Mouse (Mus musculus) retina, postnatal 7 days (tissue): ENCODE data around the gene Fxr1.
A peak's percentile ranks its signal among the peaks of the same experiment; 100 is the strongest.
"Not testable (repeated sequence)": the region's sequence is repeated elsewhere in the genome, so short reads cannot be mapped to it uniquely, and the experiment has no call there.

ENCODE experiments used
- DNase-seq: peaks from one replicate; pipeline ENCODE4 v3.0.0-alpha.2; 2012; ENCODE audit warnings: low read depth, low spot score

Fxr1 gene

DNA sequence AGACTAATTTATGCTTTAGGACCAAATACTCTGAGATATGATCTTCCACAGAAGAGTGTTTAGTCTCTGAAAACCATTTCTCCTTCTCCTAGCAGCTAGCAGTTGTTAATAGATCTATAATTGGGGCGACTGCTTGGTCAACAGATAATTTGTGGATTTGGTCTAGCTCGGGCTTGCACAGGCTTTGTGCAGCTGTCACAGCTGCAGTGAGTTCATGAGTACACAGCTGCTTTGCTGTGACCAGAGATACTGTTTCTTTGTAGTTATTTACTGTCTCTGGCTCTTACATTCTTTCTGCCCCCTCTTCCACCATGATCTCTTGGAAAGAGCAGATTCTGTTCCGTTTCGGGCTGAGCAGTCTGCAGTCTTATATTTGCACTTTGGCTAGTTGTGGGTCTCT is 22.2 kb downstream of the Fxr1 start:
- no peak for DNase-seq

DNA sequence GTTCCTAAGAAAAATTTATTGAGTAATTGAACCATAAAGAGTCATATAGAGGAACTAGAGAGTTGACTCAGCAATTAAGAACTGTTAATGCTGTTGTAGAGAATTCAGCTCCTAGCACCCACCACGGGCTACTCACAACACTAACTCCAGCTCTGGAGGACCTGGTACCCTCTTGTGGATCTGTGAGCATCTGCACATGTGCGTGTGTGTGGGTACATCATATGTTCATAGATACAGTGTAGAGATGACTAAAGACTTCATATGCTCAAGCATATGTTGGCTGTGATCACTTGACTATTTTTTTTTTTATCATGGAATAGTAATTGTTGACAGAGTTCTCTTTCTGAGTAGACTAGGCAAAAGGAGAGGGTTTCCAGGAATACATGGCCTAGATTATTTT is 42.6 kb downstream of the Fxr1 start:
- no peak for DNase-seq

DNA sequence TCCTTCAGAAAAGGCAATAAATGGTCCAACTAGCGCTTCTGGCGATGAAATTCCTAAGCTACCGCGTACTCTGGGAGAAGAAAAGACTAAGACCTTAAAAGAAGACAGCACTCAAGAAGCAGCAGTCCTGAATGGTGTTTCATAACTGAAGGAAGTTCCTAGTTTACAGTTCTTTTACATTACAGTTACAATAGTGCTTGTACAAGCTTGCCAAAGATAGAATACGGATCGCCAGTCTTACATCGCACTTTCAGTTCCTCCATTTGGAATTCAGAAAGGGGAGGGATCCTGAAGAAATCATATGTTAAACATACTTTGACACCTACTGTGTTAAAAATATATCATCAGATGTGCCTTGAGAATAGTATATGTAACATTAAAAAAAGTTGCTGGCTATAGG is 49.2 kb downstream of the Fxr1 start:
- DNase-seq, result not testable (repeated sequence)

DNA sequence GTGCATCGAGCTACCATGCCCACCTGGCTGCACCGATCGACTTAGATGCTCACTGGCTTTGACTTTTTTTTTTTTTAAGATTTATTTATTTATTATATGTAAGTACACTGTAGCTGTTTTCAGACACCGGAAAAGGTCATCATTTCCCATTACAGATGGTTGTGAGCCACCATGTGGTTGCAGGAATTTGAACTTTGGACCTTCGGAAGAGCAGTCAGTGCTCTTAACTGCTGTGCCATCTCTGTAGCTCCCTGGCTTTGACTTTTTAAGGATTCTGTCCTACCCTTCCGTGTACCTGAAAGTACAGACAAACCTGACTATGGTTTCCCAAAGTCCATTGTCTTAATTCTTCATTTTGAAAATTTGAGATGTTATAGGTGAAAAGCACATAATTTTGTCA is 53.0 kb downstream of the Fxr1 start:
- DNase-seq, result no peak

DNA sequence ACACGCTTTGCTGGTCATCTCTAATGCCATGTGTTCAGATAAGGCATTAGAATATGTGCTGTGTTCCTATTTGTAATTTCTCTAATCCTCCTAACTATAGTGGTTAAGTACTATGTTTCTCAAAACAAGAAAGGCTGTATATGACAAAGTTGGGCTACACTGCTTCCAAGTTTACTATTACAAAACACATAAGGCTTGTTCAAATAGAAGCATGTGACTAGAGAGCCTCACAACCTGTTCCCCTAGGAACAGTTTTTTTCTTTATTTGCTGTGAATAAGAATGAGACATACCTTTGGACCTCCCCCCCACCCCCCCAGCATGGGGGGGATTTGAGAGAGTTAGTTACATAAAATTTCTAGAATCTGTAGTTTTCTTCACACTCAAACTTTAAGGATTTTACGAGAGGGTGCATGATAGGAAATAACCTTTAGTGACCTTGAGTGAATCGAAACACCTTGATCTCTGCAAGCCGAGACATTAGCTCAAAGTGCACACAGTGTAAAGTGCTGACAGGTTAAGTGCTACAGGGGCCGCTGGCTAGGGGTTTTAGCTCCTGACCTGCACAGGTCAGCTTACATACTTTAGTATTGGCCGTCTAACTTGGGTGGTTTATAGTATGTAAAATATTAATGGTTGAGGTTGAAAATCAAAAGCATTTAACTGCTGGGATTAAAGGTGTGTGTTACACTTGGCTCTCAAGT is 56.5 kb downstream of the Fxr1 start:
- no peak for DNase-seq

DNA sequence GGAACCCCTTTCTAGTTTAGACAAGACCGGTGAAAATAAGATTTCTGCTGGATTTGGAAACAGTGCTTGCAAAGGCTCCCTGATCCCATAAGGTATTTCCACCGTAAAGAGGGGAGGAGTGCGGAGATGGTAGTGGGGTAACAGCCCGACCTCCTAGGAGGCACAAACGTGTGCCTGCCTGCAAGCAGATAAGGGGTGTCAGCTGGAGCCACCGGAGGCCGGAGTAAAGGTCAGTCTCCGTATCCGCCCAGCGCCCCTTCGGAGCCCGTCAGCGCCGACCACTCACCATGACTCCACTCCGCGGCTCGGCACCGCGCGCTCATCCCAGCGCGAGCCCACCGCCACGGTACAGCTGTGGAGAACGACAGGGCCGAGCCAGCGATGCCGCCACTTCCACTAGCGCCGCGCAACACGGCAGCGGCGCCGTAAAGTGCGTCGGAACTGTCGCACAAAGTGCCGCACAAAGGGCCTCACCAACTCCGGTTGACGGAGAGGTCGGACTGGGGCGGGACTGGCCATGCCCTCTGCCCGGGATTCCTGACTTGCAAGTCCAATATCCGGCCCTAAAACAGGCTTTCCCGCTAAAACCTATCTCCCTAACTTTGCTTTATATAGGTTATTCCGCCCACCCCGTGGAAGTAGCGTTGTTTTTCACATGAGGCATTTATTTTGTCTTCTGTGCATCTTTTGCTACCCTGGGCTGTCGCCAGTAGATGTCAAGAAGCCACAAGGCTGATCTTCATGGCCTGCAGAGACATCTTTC is 61.3 kb downstream of the Fxr1 start, which contains the start of gene Dnajc19:
Gene Dnajc19, minus strand, starts transcription at position 422 of the 763 bp plus-strand sequence.
- peak; percentile 83 for DNase-seq

DNA sequence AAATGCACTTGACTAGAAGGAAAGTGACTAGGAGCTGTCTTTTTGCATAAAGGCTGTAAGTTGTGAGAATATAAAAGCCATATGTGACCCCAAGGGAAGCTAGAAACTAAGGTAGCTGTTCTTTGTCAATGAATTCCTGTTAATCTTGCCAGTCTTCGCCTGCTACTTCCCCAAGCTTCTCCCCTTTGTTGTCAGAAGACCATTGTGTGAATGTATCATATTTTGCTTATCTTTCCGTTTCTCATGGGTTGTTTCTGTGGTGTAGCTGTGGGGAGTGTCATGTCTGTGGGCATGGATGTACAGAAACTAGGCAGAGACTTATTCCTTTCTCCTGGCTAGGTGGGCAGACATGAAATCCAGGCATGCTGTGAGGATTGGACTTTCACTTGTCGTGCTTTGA is 62.2 kb downstream of the Fxr1 start:
- no peak for DNase-seq

DNA sequence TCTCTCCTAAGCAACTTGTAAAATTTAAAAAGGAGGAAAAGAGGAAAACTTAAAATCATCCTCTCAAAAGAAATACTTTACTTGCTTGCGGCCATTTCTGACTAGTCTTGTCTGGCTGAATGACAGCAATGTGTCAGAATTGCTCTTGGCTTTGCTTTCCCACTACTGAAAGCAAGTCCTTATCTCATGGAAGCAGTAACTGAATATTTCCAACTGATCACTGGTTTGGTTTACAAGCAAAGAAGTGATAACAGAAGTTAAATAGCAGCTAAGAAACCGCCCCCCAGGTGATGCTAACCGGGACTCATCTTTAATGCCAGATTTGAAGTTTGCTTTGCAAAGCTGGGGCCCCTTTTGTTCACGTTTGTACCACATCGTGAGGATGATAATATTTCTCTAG is 63.9 kb downstream of the Fxr1 start:
- DNase-seq, result no peak

DNA sequence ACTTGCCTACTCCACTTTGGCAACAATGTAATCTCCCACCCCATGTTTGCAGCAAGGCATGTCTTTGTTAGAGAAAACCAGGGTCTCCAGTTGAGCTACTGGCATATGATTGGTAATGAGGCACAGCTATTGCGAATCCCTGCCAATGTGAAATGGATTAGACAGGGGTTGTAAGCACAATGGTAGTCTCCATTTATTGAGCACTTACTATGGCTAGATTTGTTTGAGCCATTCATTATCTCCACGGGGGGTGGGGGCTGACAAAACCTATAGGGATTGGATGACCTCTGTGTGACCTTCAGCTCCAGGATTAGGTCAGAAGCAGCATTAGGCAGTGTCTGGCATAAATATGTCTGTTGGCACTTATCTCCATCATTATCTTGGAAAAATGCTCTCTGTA is 83.1 kb downstream of the Fxr1 start:
- no peak for DNase-seq

DNA sequence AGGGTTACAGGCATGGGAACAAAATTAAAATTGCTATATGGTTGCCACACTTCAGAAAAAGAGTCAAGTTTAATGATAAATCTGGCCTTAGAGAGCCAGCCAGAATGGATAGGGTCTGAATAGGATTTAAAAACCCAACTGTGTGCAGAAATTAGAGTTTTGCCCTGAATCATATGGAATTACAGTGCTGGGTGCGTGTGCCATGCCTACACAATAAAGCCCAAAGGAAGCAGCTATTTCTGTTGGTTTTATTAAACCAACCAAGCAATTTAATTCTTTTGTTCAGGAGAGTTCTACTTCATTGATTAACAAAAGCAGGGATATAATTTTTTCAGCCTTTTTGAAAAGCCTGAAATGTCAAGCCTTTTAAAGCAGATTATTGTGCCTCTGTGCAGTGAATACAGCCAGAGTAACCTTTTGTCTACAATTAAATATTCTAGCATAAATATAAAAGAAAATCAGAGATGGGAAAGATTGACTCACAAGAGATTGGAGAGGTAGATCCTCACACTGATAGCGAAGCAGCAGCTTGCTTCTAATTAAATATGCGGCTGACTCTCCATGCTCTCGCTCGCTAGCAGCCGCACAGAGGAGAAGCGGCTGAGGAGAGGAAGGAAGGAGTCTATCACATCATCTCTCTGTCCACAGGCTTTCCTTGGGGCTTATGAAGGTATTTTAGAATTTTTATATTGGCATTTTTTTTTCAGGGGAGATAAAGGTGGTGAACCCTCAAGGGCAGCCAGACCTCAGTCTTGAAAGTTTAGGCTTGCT is 84.3 kb downstream of the Fxr1 start:
- no peak for DNase-seq

DNA sequence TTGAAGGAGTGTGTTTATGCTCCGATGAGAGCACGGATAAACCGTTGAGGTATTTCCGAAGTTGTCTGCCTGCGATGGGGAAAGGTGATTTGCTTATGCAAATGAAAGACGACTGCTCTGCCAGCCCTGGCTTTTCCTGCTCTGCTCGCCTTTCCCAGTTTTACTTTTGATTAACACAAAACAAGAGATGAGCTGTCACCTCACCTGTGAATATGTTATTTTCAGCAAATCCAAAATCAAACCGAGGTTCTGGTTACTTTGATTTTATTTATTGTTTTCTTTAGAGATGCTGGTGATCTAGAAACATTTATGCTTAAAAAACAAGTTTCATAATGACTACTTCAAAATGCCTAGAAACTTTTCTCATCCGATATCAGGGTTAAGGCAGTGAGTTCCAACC is 86.7 kb downstream of the Fxr1 start:
- DNase-seq, result no peak

DNA sequence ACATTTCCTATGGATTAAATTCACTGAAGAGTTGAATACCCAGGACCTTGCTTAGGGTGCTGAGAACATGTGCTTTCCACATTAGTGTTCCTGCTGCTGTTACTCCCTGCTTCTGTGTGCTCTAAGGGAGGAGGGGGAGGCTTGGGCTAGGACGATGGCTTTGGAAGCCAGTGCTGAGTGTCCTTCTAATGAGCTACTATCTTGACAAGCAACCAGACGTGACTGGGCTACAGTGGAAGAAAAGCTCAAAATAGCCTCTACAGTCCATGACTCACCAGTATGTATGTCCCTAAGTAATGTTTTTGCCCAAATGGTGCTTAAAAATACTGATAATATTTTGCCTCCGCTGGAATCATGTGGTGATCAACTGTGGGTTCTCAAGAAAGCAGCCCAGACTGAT is 87.9 kb downstream of the Fxr1 start:
- no peak for DNase-seq

DNA sequence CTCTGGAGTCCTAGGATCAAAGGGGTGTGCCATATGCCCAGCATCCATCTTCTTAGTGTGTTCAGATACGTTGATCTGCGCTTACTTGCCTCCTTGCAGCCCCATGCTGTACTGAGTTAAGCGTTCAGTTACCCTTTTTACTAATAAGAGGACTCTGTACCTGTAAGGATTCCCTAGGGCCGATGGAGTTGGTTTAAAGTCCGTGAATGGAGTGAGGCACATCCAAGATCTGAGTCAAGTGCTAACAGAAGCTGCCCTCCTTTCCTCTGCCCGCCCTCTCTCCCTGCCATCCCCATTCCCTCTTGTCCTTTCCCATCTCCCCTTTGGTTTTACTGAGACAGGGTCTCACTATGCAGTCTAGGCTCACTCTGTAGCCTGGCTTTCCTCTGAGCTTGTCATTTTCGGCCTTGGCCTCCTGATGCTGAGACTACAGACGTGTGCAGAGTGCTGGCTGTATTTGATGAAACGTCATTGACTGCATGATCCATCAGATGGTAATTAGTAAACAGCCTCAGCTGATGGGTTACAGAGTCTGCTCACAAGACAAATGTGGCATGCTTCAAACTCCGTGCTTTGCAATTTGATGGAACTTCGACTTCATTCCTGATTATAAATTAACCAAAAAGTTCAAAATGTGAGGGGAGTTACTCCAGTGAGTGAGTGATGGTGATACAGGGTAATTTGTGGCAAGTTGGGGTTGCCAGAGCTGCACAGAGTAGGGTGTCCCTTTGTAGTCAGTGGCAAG is 92.4 kb downstream of the Fxr1 start:
- DNase-seq, result no peak

DNA sequence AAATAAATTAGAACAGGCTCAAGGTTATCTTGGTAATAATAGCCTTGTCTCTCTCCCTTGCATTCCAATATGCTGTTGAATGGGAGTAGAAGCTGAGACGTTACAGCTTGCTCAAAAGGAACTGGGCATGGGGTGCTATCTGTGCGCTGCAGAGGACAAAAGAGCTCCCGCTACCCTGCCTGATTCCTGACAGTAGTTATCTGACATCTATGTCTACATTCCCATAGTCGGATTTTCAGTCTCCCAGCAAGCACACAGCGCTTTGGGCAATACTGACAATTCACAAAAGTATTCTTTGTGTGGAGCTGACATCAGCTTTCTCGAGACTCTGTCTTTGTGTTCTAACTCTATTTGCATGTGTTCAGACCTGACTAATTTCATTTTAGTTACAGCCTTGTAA is 96.1 kb downstream of the Fxr1 start:
- DNase-seq, result no peak

DNA sequence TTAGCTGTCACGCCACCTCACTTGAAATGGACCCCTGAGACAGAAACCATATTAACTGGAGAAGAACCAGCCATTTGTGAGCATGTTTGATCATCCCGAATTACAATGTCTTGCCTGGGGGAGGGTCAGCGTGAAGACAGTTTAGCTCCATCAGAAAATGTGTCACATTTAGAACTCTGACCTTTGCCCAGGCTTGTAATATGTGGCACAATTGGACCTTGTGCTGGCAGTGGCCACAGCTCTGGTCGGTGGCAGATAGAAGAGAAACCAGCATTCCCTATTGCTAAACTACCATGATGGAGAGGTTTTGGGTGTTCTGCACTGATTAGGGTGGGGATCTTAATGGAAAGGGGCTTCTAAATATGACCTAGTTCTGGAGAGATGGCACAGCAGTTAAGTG is 100.1 kb downstream of the Fxr1 start:
- DNase-seq, result no peak
